Mouse (Mus musculus) embryonic facial prominence, embryonic 14.5 days (tissue): ENCODE data around the gene Rbpj. TPM values are rescaled to one million over a fixed set of nuclear protein-coding genes. Genes with fewer than 3 reads are reported as not detected.

ENCODE experiments used
- ATAC-seq: fragments of 200-750 bp; cut with Nextera tagmentation; 2 replicates; pipeline ENCODE4 v1.8.0; 2017; ENCODE audit warnings: low read depth, moderate number of reproducible peaks, moderate TSS enrichment
- DNase-seq: peaks from one replicate; pipeline ENCODE4 v3.0.0-alpha.2; 2015; ENCODE audit warnings: low spot score
- H3K27ac ChIP-seq: fragments of 300-500 bp; sonication (generic); replicated peaks from 2 replicates; pipeline ENCODE4 v1.5.1; 2014; ENCODE audit warnings: low read depth, mild to moderate bottlenecking, low read length, moderate library complexity
- H3K27me3 ChIP-seq: fragments of 300-500 bp; sonication (generic); replicated peaks from 2 replicates; pipeline ENCODE4 v1.6.1; 2014; ENCODE audit warnings: low read length; ENCODE audit not compliant: control insufficient read depth, insufficient read depth
- H3K36me3 ChIP-seq: fragments of 300-500 bp; sonication (generic); 2 replicates; pipeline ENCODE4 v1.6.1; 2014; ENCODE audit warnings: low read length, mixed read lengths; ENCODE audit not compliant: control insufficient read depth, insufficient read depth
- H3K4me1 ChIP-seq: fragments of 300-500 bp; sonication (generic); 2 replicates; pipeline ENCODE4 v1.6.1; 2014; ENCODE audit warnings: antibody characterized with exemption, low read length; ENCODE audit not compliant: control insufficient read depth, insufficient read depth
- H3K4me2 ChIP-seq: fragments of 300-500 bp; sonication (generic); 2 replicates; pipeline ENCODE4 v1.6.1; 2014; ENCODE audit warnings: low read depth, mild to moderate bottlenecking, low read length, moderate library complexity, mixed read lengths
- H3K4me3 ChIP-seq: fragments of 300-500 bp; sonication (generic); 2 replicates; pipeline ENCODE4 v1.5.1; 2014; ENCODE audit warnings: low read depth, mild to moderate bottlenecking, low read length
- H3K9ac ChIP-seq: fragments of 300-500 bp; sonication (generic); 2 replicates; pipeline ENCODE4 v1.6.1; 2014; ENCODE audit warnings: low read depth, mild to moderate bottlenecking, low read length, moderate library complexity, mixed read lengths
- H3K9me3 ChIP-seq: fragments of 300-500 bp; sonication (generic); 2 replicates; pipeline ENCODE4 v1.6.1; 2016; ENCODE audit warnings: low read length; ENCODE audit not compliant: control insufficient read depth
- WGBS: fragments of 180-500 bp; shearing (Covaris S2); extraction: QIAGEN DNeasy Blood & Tissue Kit; methylation state at CpG from one replicate; pipeline ENCODE4 v1.1.7; 2014; 5-methylcytosine and 5-hydroxymethylcytosine counted together
- polyA plus RNA-seq: library from polyadenylated mRNA; unstranded; fragments of >200 nt; fragmentation: Nextera tagmentation; extraction: Ambion mirVana; gene quantifications from 2 replicates; pipeline ENCODE4 v1.2.1, GENCODE M21; 2014

Rbpj gene
- polyA plus RNA-seq: 48.1 and 49.4 TPM in 2 replicates

GRCm38 (mm10) chr5:53465883-53466282, at the start of gene Rbpj:
Gene Rbpj (plus strand): TSS chr5:53466152.
- Histone ChIP-seq H3K9me3 (no peaks in the 10 kb centered on the region), H3K4me1 (peaks cover 17% of the 10 kb centered on the region), H3K27me3 (no peaks in the 10 kb centered on the region), H3K4me3 (no peak within 1 kb of the TSS), H3K9ac (no peak within 1 kb of the TSS), H3K36me3 (no peaks in the 10 kb centered on the region), H3K4me2 (no peak within 1 kb of the TSS), H3K27ac (no peak within 1 kb of the TSS)
- DNase-seq (no peak), ATAC-seq (no peak)
- 90% methylated on average over 9 of the region's 9 CpGs for WGBS

- H3K9ac ChIP-seq: no peak overlapping the region
- H3K9me3 ChIP-seq: no peaks in the 10 kb centered on the region
- H3K27me3 ChIP-seq: no peaks in the 10 kb centered on the region
- no peak for ATAC-seq
- no peak overlapping the region for H3K27ac ChIP-seq
- no peak for DNase-seq
- H3K4me3 ChIP-seq: no peak overlapping the region
- no peaks in the 10 kb centered on the region for H3K36me3 ChIP-seq
- no peaks in the 10 kb centered on the region for H3K4me1 ChIP-seq
- 57% methylated on average over 1 of the region's 1 CpGs for WGBS
- no peak overlapping the region for H3K4me2 ChIP-seq
Observed at GRCm38 (mm10) chr5:53420777-53421176, 45.2 kb upstream of the Rbpj start.

- DNase-seq (no peak), ATAC-seq (no peak)
- no peak overlapping the region for H3K9ac ChIP-seq
- H3K4me2 ChIP-seq: no peak overlapping the region
- no peak overlapping the region for H3K4me3 ChIP-seq
- no peaks in the 10 kb centered on the region for H3K4me1 ChIP-seq
- H3K27ac ChIP-seq: no peak overlapping the region
- H3K9me3 ChIP-seq: no peaks in the 10 kb centered on the region
- H3K27me3 ChIP-seq: no peaks in the 10 kb centered on the region
- H3K36me3 ChIP-seq: no peaks in the 10 kb centered on the region
- 85% methylated on average over 4 of the region's 4 CpGs for WGBS
Observed at GRCm38 (mm10) chr5:53421291-53421690, 44.7 kb upstream of the Rbpj start.

- ATAC-seq (no peak), DNase-seq (no peak)
- Histone ChIP-seq H3K4me1 (no peaks in the 10 kb centered on the region), H3K4me2 (no peak overlapping the region), H3K9ac (no peak overlapping the region), H3K4me3 (no peak overlapping the region), H3K9me3 (no peaks in the 10 kb centered on the region), H3K27ac (no peak overlapping the region), H3K36me3 (no peaks in the 10 kb centered on the region), H3K27me3 (no peaks in the 10 kb centered on the region)
- 74% methylated on average over 4 of the region's 4 CpGs for WGBS
Observed at GRCm38 (mm10) chr5:53427411-53427810, 38.5 kb upstream of the Rbpj start.

- no peaks in the 10 kb centered on the region for H3K36me3 ChIP-seq
- H3K27ac ChIP-seq: no peak overlapping the region
- no peaks in the 10 kb centered on the region for H3K9me3 ChIP-seq
- peak; percentile 35 for DNase-seq
- H3K4me3 ChIP-seq: no peak overlapping the region
- H3K27me3 ChIP-seq: no peaks in the 10 kb centered on the region
- WGBS: 80% methylated on average over 10 of the region's 10 CpGs
- H3K4me1 ChIP-seq: no peaks in the 10 kb centered on the region
- no peak overlapping the region for H3K4me2 ChIP-seq
- no peak for ATAC-seq
- no peak overlapping the region for H3K9ac ChIP-seq
Observed at GRCm38 (mm10) chr5:53429683-53430477, 36.1 kb upstream of the Rbpj start.

GRCm38 (mm10) chr5:53432451-53432850, 33.5 kb upstream of the Rbpj start:
- Histone ChIP-seq H3K4me2 (no peak overlapping the region), H3K36me3 (no peaks in the 10 kb centered on the region), H3K4me3 (no peak overlapping the region), H3K27ac (no peak overlapping the region), H3K27me3 (no peaks in the 10 kb centered on the region), H3K4me1 (no peaks in the 10 kb centered on the region), H3K9ac (no peak overlapping the region), H3K9me3 (no peaks in the 10 kb centered on the region)
- DNase-seq: no peak
- WGBS: 75% methylated on average over 4 of the region's 4 CpGs
- no peak for ATAC-seq

GRCm38 (mm10) chr5:53436905-53437632, 28.9 kb upstream of the Rbpj start:
- 85% methylated on average over 6 of the region's 6 CpGs for WGBS

GRCm38 (mm10) chr5:53437767-53438166, 28.2 kb upstream of the Rbpj start:
- no peaks in the 10 kb centered on the region for H3K27me3 ChIP-seq
- ATAC-seq: no peak
- WGBS: 73% methylated on average over 4 of the region's 4 CpGs

More at GRCm38 (mm10) chr5:53436905-53437632, 28.9 kb upstream of the Rbpj start:
- Histone ChIP-seq H3K4me2 (no peak overlapping the region), H3K27ac (no peak overlapping the region), H3K4me1 (no peaks in the 10 kb centered on the region), H3K9ac (no peak overlapping the region), H3K27me3 (no peaks in the 10 kb centered on the region), H3K4me3 (no peak overlapping the region), H3K36me3 (no peaks in the 10 kb centered on the region), H3K9me3 (no peaks in the 10 kb centered on the region)
- ATAC-seq (no peak), DNase-seq (no peak)

More at GRCm38 (mm10) chr5:53437767-53438166, 28.2 kb upstream of the Rbpj start:
- Histone ChIP-seq H3K9me3 (no peaks in the 10 kb centered on the region), H3K4me2 (no peak overlapping the region), H3K4me3 (no peak overlapping the region), H3K36me3 (no peaks in the 10 kb centered on the region), H3K4me1 (no peaks in the 10 kb centered on the region), H3K9ac (no peak overlapping the region), H3K27ac (no peak overlapping the region)
- DNase-seq: no peak
